Mouse (Mus musculus) heart, postnatal 0 days (tissue): ENCODE measurements around the gene Enpp1.

Source experiments
- CTCF ChIP-seq: IDR thresholded peaks from 2 replicates; pipeline ENCODE4 v1.5.1; 2016; ENCODE audit warnings: antibody characterized with exemption, control low read depth, low read depth
- EP300 ChIP-seq: IDR thresholded peaks from 2 replicates; pipeline ENCODE4 v1.6.1; 2016; ENCODE audit warnings: antibody characterized with exemption, low read depth

- no peak for TF ChIP-seq CTCF
- TF ChIP-seq EP300: no peak
Observed at GRCm38 (mm10) chr10:24598693-24599092, 113.3 kb downstream of the Enpp1 start.
